Mouse (Mus musculus) cerebellum, adult 2 months (tissue): ENCODE measurements around the gene Tgfb2.

ENCODE experiments used
- CTCF ChIP-seq: fragments of 200-500 bp; IDR thresholded peaks from 2 replicates; pipeline ENCODE4 v1.5.1; 2011; ENCODE audit warnings: low read depth, mild to moderate bottlenecking, control low read depth, low read length, moderate library complexity, borderline replicate concordance; ENCODE audit not compliant: insufficient read depth
- POLR2A ChIP-seq: fragments of 200-500 bp; IDR thresholded peaks from 2 replicates; pipeline ENCODE4 v1.6.1; 2011; ENCODE audit warnings: low read length, control low read depth, borderline replicate concordance; ENCODE audit not compliant: insufficient read depth

GRCm38 (mm10) chr1:186650011-186650410 lies 55.8 kb downstream of the Tgfb2 start:
- TF ChIP-seq POLR2A = no peak
- no peak for TF ChIP-seq CTCF
